Mouse (Mus musculus) testis, adult 2 months (tissue): ENCODE results near the gene Trim9.

Experiments used
- CTCF ChIP-seq: fragments of 200-500 bp; IDR thresholded peaks from 2 replicates; pipeline ENCODE4 v1.5.1; 2012; ENCODE audit warnings: low read depth, mild to moderate bottlenecking, inconsistent platforms, low read length, moderate library complexity; ENCODE audit not compliant: control insufficient read depth, insufficient read depth, insufficient replicate concordance
- POLR2A ChIP-seq: fragments of 200-500 bp; IDR thresholded peaks from 2 replicates; pipeline ENCODE4 v1.6.1; 2012; ENCODE audit warnings: low read depth, mild to moderate bottlenecking, inconsistent platforms, low read length, moderate library complexity; ENCODE audit not compliant: control insufficient read depth

GRCm38 (mm10) chr12:70284979-70285378, 62.4 kb downstream of the Trim9 start:
- TF ChIP-seq POLR2A (no peak), CTCF (no peak)
